Mouse (Mus musculus) left cerebral cortex, postnatal 36 days (tissue): ENCODE results near the gene Sass6. TPM values are rescaled to one million over a fixed set of nuclear protein-coding genes. Genes with fewer than 3 reads are reported as not detected.
"Not testable (repeated sequence)": the region's sequence is repeated elsewhere in the genome, so short reads cannot be mapped to it uniquely, and the experiment has no call there.

Source experiments
- DNase-seq, 2 experiments: peaks; one replicate each; pipeline ENCODE4 v3.0.0; 2021 to 2022; ENCODE audit warnings: low spot score in 2 of 2, mixed read lengths in 1 of 2
- intact Hi-C: fragments of 180-260 bp; cut with DNase I; formaldehyde crosslinking; loops from one replicate; pipeline ENCODE4 v1.15.1; 2025
- total RNA-seq, 2 experiments: library from RNA; stranded (reverse); gene quantifications; 2 replicates each; pipeline ENCODE4 v1.2.3; 2021

Gene Sass6
- total RNA-seq: 1 to 10 TPM; 6.1 to 7.6 TPM

DNA sequence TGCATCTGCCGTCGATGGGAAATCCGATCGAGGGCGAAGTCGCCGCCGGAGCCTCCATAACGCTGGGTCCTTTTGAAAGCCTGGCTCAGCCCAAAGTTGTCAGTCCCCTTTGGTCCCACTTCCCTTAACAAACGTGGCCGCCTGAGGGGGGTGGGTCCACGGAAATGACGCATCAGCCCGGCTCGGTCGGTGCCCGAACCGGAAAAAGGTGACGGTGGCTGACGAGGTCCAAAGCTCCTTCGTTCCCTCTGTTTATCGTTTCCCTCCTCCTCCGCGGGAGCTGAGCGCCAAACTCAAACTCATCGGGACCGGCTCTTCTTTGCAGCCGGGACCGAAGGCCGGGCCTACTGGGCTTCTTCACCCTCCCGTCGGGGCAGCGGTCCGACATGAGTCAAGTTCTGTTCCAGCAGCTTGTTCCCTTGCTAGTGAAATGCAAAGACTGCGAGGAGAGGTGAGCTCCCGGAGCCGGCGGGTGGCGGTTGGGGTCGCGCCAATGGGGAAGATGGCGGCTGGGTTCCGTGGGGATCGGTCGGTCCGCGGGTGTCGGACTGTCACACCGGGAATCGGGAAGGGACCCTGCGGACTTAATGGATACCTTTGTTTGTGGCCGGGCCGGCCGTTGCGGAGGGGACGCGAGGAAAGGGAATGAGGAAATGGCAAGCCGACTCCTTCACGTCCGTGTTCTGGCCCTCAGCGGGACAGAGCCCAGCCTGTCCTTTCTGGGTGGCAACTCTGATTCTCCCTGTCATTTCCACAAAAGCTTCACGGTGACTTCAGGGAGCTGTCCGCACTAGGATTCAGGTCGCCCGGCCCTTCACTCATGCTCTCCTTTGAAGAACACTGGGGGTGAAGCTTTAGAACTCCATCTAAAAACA, at the start of gene Sass6:
Sass6 (plus strand) TSS at position 255 of the 875 bp plus-strand sequence.
- intact Hi-C loops: loop anchor here (1.0 to 10.0 kb wide), 3 partner anchors 67 to 150 kb away; partner anchors contain the start of genes Dbt and Mfsd14a
- DNase-seq: peak; percentile 97 to 99

DNA sequence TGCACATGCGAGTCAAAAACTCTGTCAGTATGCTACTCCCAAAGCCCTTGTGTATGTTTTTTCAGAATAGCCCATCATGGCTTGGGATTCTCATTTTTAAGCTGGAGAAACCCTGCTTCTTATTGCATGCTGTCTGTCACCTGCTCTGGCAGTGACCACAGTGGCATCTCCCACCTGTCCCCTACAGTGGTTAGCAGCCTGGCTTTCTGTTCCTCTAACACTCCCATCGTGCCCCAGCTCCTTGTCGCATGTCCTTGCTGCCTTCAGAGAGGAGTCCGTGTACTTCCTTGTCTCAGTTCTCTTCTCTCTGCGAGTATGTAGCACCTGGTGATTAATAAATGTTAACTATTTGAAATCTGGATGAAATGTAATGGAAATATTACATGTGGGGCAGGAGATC, 47.4 kb upstream of the Sass6 start:
- intact Hi-C loops: no loop called here
- no peak for DNase-seq

DNA sequence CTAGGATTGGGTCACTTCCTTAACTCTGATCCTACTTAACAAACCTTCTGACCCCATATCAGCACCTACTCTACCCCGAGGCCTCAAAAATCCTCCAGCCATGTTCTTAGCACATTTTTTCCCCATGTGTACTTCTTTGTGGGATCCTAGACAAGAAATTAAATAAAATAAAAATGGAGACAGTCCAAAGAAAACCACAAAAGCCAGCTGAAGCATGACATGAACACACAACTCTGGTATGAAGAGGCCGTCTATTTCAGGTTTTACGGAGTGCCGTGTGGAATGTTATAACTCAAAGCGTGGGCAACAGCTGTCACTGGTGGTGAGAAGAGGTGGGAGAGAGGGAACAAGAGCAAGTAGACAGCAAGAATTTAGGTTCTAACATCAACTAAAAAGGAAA, 43.4 kb upstream of the Sass6 start:
- DNase-seq: no peak
- intact Hi-C loops: no loop called here

GRCm38 (mm10) chr3:116561315-116561714, 33.5 kb upstream of the Sass6 start:
- intact Hi-C loops, DNase-seq: not testable (repeated sequence)

DNA sequence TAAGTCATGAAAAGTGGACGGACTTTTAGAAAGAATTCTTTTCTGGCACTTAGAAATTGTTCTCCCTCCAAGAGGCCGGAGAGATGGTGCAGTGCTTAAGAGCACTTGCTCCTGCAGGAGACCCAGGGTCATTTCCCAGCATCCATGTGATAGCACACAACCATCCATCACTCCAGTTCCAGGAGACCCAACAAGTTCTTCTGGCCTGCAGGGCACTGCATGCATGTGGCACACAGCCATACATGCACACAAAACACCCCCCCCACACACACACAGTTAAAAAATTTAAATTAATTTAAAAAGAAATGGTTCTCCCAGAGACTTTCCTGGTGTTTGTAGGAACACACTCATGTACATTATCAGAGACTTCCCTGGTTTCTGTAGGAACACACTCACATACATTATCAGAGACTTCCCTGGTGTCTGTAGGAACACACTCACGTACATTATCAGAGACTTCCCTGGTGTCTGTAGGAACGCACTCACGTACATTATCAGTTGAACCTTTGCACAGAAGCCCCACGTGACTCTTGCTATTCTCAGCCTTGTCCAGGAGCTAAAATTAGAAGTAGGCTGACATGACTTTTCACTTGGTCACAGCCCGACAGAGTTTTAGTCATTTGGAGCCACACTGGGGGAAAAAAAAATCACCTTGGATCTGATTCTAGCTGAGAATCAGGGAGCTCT, 32.2 kb upstream of the Sass6 start, which contains the start of gene Lrrc39:
Lrrc39 (plus strand) TSS at position 566 of the 687 bp plus-strand sequence.
- intact Hi-C loops: no loop called here
- DNase-seq: no peak

- DNase-seq: no peak
- intact Hi-C loops: no loop called here
Measured at GRCm38 (mm10) chr3:116563095-116563492, 31.7 kb upstream of the Sass6 start.

GRCm38 (mm10) chr3:116570628-116571027, 24.2 kb upstream of the Sass6 start:
- intact Hi-C loops: no loop called here
- no peak for DNase-seq

GRCm38 (mm10) chr3:116577286-116577685, 17.5 kb upstream of the Sass6 start:
- DNase-seq: no peak
- intact Hi-C loops: loop anchor here (5.0 kb wide), 1 partner anchor 240 kb away; no protein-coding TSS in a partner anchor

GRCm38 (mm10) chr3:116582201-116582600, 12.6 kb upstream of the Sass6 start:
- DNase-seq: peak; percentile 28 to 59
- intact Hi-C loops: no loop called here

DNA sequence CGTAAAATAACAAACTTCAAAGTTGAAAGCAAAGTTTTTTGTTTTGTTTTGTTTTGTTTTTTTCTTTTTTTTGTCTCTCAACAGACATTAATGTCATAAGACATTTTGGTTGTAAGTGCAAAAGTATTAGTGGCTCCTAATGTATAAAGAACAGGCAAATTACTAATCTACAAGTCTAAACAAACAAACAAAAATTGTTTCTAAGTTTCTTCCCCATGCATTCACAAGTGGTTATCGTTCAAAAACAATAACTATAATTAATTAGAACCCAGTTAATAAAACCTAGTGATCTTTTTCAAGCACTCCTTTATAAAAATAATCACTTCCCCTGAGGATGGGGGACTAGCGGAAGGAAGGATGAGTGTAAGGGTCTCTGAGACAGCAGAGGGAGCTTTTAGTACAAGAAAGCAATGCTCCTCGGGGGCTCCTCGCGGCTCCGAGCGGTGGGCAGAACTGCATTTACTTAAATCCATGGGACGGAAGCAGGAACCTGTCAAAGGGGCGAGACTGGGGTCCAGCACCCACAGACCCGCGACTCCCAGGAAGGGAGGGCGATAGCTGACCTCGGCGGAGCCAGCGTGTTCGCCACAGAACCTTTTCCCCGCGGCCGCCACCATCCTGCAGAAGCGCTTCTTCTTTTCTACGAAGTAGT, 580 bp upstream of the Sass6 start:
- no peak for DNase-seq
- intact Hi-C loops: loop anchor here (1.0 to 10.0 kb wide), 3 partner anchors 68 to 151 kb away; partner anchors contain the start of genes Dbt and Mfsd14a

DNA sequence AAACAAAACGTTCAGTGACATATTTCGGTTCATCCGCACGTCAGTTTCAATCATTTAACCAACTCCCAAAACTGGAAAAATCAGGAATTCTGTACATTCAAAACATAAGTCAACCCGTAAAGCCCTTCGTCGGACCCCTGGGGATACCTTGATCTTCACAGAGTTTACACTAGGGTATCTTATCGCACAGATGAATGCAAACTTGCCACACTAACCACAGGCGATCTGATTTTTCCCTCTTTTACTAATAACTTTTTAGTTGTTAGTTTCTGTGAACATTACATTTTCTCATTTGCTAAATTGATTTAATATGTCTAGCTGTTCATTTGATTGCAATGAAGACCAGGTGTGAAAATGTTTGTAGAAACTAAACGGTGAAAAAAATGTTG, 815 bp downstream of the Sass6 start:
- no peak for DNase-seq
- intact Hi-C loops: loop anchor here (10.0 kb wide), 1 partner anchor 149 kb away; no protein-coding TSS in a partner anchor

DNA sequence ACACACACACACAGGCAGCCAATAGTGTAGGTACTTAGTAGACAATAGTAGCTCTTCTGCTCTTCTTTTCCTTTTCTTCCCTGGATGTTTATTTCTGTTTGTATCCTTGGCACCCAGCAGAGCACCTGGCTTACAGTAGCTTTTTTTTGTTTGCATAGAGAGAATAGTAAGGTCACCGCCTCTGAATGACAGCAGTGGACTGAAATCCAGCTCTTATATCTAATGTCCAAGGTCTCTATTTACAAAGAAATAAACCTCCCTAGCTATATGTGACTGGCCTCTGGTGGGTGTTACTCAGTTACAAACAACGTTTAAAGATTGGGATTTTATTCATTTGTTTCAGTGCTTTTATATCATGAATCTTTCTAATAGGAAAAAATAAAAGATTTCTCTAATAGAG, 4.9 kb downstream of the Sass6 start:
- intact Hi-C loops: loop anchor here (10.0 kb wide), 1 partner anchor 145 kb away; no protein-coding TSS in a partner anchor
- no peak for DNase-seq

GRCm38 (mm10) chr3:116601005-116601404, 6.2 kb downstream of the Sass6 start:
- intact Hi-C loops: no loop called here
- DNase-seq: no peak

- intact Hi-C loops: no loop called here
Measured at GRCm38 (mm10) chr3:116601781-116602180, 7.0 kb downstream of the Sass6 start.

GRCm38 (mm10) chr3:116604570-116604969, 9.8 kb downstream of the Sass6 start:
- no peak for DNase-seq
- intact Hi-C loops: no loop called here

More at GRCm38 (mm10) chr3:116601781-116602180, 7.0 kb downstream of the Sass6 start:
- no peak for DNase-seq

DNA sequence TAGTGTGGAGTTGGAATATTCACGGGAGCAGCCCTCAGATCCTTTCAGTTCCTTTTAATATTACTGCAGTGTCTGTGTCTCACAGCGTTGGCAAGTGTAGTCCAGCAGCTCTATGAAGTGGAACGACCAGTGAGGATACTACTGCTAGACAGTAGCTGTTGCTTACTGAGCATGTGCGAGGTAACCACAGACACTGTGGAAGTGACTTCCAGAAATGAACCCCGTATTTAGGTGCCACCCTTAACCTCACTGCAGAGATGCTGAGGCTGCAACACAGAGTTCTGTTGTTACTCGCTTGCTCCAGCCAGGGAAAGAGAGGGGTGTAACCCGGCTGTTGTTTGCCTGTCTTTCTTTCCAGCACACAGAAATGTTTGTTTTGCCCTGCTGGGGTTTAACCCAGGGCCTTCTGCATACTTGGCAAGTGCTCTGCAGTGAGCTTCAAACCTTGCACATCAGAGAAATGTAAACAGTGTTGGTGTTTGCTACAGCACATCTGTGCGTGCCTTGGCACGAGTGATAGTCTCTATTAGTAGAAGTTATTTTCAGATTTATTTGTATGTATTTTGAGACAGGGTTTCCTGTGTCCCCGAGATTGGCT, 19.6 kb downstream of the Sass6 start, which contains the start of gene Trmt13:
Trmt13 (minus strand) TSS at position 293 of the 598 bp plus-strand sequence.
- no peak for DNase-seq
- intact Hi-C loops: no loop called here

GRCm38 (mm10) chr3:116615318-116616068, 20.7 kb downstream of the Sass6 start:
- no peak for DNase-seq
- intact Hi-C loops: no loop called here

DNA sequence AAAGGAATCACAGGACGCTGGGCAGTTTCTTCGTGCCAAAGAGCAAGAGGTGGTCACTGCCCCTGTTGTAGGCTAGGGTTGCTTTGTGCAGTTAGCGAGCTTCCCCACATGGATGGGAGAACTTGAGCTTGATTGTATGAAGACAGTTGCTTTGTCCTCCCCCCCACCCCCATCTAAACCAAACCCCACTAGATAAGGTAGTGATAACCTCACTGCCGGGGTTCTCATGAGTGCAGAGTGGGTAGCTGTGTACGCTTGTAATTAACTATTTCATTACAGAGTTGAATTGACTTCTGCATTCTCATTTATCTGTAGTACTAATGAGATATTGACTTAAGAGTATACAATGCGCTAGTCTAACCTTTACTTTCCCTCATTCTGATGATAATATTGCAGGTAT, 24.1 kb downstream of the Sass6 start:
- no peak for DNase-seq
- intact Hi-C loops: no loop called here
